Mouse (Mus musculus): ENCODE data around the gene Acvr1. TPM values are rescaled to one million over a fixed set of nuclear protein-coding genes. Genes with fewer than 3 reads are reported as not detected.

Gene Acvr1
- polyA plus RNA-seq, 1 experiment = 9.0 TPM

GRCm38 (mm10) chr2:58516000-58516399 lies 51.0 kb downstream of the Acvr1 start:
- TF ChIP-seq POLR2A (IDR thresholded peaks at IDR 0.05; ENCODE audit: insufficient read depth, low read length) = no peak
- no peak for TF ChIP-seq CTCF (IDR thresholded peaks at IDR 0.05; ENCODE audit: low read depth, low read length)
- TF ChIP-seq EP300 (IDR thresholded peaks at IDR 0.05; ENCODE audit: insufficient read depth, low read depth, low read length) = no peak

GRCm38 (mm10) chr2:58514489-58514888 lies 52.5 kb downstream of the Acvr1 start:
- Histone ChIP-seq H3K4me3 (ENCODE audit: low read depth, low read length) (no peak overlapping the region), H3K4me1 (ENCODE audit: control insufficient read depth, insufficient read depth, low read length) (no peaks in the 10 kb centered on the region), H3K9ac (ENCODE audit: low read depth, poor library complexity, severe bottlenecking) (no peak overlapping the region), H3K36me3 (ENCODE audit: control insufficient read depth, insufficient read depth, low read length, poor library complexity, severe bottlenecking) (no peaks in the 10 kb centered on the region), H3K27ac (ENCODE audit: insufficient read depth, low read length) (no peak overlapping the region), H3K27me3 (ENCODE audit: control insufficient read depth, insufficient read depth, low read length, poor library complexity, severe bottlenecking) (no peaks in the 10 kb centered on the region), H3K9me3 (replicated peaks; ENCODE audit: control insufficient read depth, insufficient read depth, low read length, poor library complexity, severe bottlenecking) (no peaks in the 10 kb centered on the region)
- TF ChIP-seq POLR2A (IDR thresholded peaks at IDR 0.05; ENCODE audit: insufficient read depth, low read length) (no peak), CTCF (IDR thresholded peaks at IDR 0.05; ENCODE audit: low read depth, low read length) (no peak), EP300 (IDR thresholded peaks at IDR 0.05; ENCODE audit: insufficient read depth, low read depth, low read length) (no peak)

More at GRCm38 (mm10) chr2:58516000-58516399, 51.0 kb downstream of the Acvr1 start:
- Histone ChIP-seq H3K4me3 (ENCODE audit: low read depth, low read length) (no peak overlapping the region), H3K9ac (ENCODE audit: low read depth, poor library complexity, severe bottlenecking) (no peak overlapping the region), H3K27ac (ENCODE audit: insufficient read depth, low read length) (no peak overlapping the region), H3K27me3 (ENCODE audit: control insufficient read depth, insufficient read depth, low read length, poor library complexity, severe bottlenecking) (no peaks in the 10 kb centered on the region), H3K36me3 (ENCODE audit: control insufficient read depth, insufficient read depth, low read length, poor library complexity, severe bottlenecking) (no peaks in the 10 kb centered on the region), H3K9me3 (replicated peaks; ENCODE audit: control insufficient read depth, insufficient read depth, low read length, poor library complexity, severe bottlenecking) (no peaks in the 10 kb centered on the region), H3K4me1 (ENCODE audit: control insufficient read depth, insufficient read depth, low read length) (no peaks in the 10 kb centered on the region)

GRCm38 (mm10) chr2:58513212-58513611 lies 53.7 kb downstream of the Acvr1 start:
- H3K4me1 ChIP-seq (ENCODE audit: control insufficient read depth, insufficient read depth, low read length) = no peaks in the 10 kb centered on the region
- H3K4me3 ChIP-seq (ENCODE audit: low read depth, low read length) = no peak overlapping the region
- H3K27ac ChIP-seq (ENCODE audit: insufficient read depth, low read length) = no peak overlapping the region
- no peaks in the 10 kb centered on the region for H3K27me3 ChIP-seq (ENCODE audit: control insufficient read depth, insufficient read depth, low read length, poor library complexity, severe bottlenecking)
- no peak for TF ChIP-seq POLR2A (IDR thresholded peaks at IDR 0.05; ENCODE audit: insufficient read depth, low read length)
- no peak for TF ChIP-seq CTCF (IDR thresholded peaks at IDR 0.05; ENCODE audit: low read depth, low read length)
- TF ChIP-seq EP300 (IDR thresholded peaks at IDR 0.05; ENCODE audit: insufficient read depth, low read depth, low read length) = no peak
- no peaks in the 10 kb centered on the region for H3K9me3 ChIP-seq (replicated peaks; ENCODE audit: control insufficient read depth, insufficient read depth, low read length, poor library complexity, severe bottlenecking)
- H3K9ac ChIP-seq (ENCODE audit: low read depth, poor library complexity, severe bottlenecking) = no peak overlapping the region
- no peaks in the 10 kb centered on the region for H3K36me3 ChIP-seq (ENCODE audit: control insufficient read depth, insufficient read depth, low read length, poor library complexity, severe bottlenecking)

- Histone ChIP-seq H3K9me3 (replicated peaks; ENCODE audit: control insufficient read depth, insufficient read depth, low read length, poor library complexity, severe bottlenecking) (no peaks in the 10 kb centered on the region), H3K36me3 (ENCODE audit: control insufficient read depth, insufficient read depth, low read length, poor library complexity, severe bottlenecking) (no peaks in the 10 kb centered on the region), H3K4me1 (ENCODE audit: control insufficient read depth, insufficient read depth, low read length) (no peaks in the 10 kb centered on the region), H3K9ac (ENCODE audit: low read depth, poor library complexity, severe bottlenecking) (no peak overlapping the region), H3K27me3 (ENCODE audit: control insufficient read depth, insufficient read depth, low read length, poor library complexity, severe bottlenecking) (no peaks in the 10 kb centered on the region), H3K27ac (ENCODE audit: insufficient read depth, low read length) (no peak overlapping the region), H3K4me3 (ENCODE audit: low read depth, low read length) (no peak overlapping the region)
- TF ChIP-seq CTCF (IDR thresholded peaks at IDR 0.05; ENCODE audit: low read depth, low read length) = no peak
- no peak for TF ChIP-seq POLR2A (IDR thresholded peaks at IDR 0.05; ENCODE audit: insufficient read depth, low read length)
- no peak for TF ChIP-seq EP300 (IDR thresholded peaks at IDR 0.05; ENCODE audit: insufficient read depth, low read depth, low read length)
Observed at GRCm38 (mm10) chr2:58510192-58510591, 56.8 kb downstream of the Acvr1 start.

GRCm38 (mm10) chr2:58505306-58506090 lies 61.5 kb downstream of the Acvr1 start:
- Histone ChIP-seq H3K9me3 (replicated peaks; ENCODE audit: control insufficient read depth, insufficient read depth, low read length, poor library complexity, severe bottlenecking) (no peaks in the 10 kb centered on the region), H3K9ac (ENCODE audit: low read depth, poor library complexity, severe bottlenecking) (no peak overlapping the region), H3K27me3 (ENCODE audit: control insufficient read depth, insufficient read depth, low read length, poor library complexity, severe bottlenecking) (no peaks in the 10 kb centered on the region), H3K36me3 (ENCODE audit: control insufficient read depth, insufficient read depth, low read length, poor library complexity, severe bottlenecking) (no peaks in the 10 kb centered on the region; the same call in 1 of the 2 replicates), H3K27ac (ENCODE audit: insufficient read depth, low read length) (no peak overlapping the region), H3K4me3 (ENCODE audit: low read depth, low read length) (no peak overlapping the region), H3K4me1 (ENCODE audit: control insufficient read depth, insufficient read depth, low read length) (no peaks in the 10 kb centered on the region)
- TF ChIP-seq POLR2A (IDR thresholded peaks at IDR 0.05; ENCODE audit: insufficient read depth, low read length) (no peak), CTCF (IDR thresholded peaks at IDR 0.05; ENCODE audit: low read depth, low read length) (no peak), EP300 (IDR thresholded peaks at IDR 0.05; ENCODE audit: insufficient read depth, low read depth, low read length) (no peak)
